Mouse (Mus musculus) urinary bladder, postnatal 36 days (tissue): ENCODE measurements around the gene Myo16.

Experiments used
- DNase-seq, 2 experiments: peaks; one replicate each; pipeline ENCODE4 v3.0.0; 2022; ENCODE audit warnings: low spot score in 2 of 2, mixed read lengths in 1 of 2

Myo16 gene

GRCm38 (mm10) chr8:10665821-10666283, 512.1 kb downstream of the Myo16 start:
- DNase-seq, result peak; percentile 22 to 33

- DNase-seq, result no peak
Measured at GRCm38 (mm10) chr8:10671862-10672548, 518.3 kb downstream of the Myo16 start.

- no peak for DNase-seq
Measured at GRCm38 (mm10) chr8:10677840-10678410, 524.2 kb downstream of the Myo16 start.

GRCm38 (mm10) chr8:10681926-10682325, 528.2 kb downstream of the Myo16 start:
- DNase-seq, result no peak

- DNase-seq, result no peak
Measured at GRCm38 (mm10) chr8:10683088-10683487, 529.4 kb downstream of the Myo16 start.
